Mouse (Mus musculus) G1E-ER4 (cell line): ENCODE data around the gene Gm45783. TPM values are rescaled to one million over a fixed set of nuclear protein-coding genes. Genes with fewer than 3 reads are reported as not detected.
"Not testable (repeated sequence)": the region's sequence is repeated elsewhere in the genome, so short reads cannot be mapped to it uniquely, and the experiment has no call there.

Experiments
- GATA1 ChIP-seq: IDR thresholded peaks from one replicate; pipeline ENCODE4 v1.8.0; 2012; ENCODE audit warnings: low read length, inconsistent platforms
- polyA plus RNA-seq: library from polyadenylated mRNA; stranded (reverse); fragments of >175 nt; gene quantifications from 2 replicates; pipeline ENCODE4 v1.2.3, GENCODE M21; 2012

The Gm45783 gene
- polyA plus RNA-seq: 0.33 and 0.61 TPM in 2 replicates

DNA sequence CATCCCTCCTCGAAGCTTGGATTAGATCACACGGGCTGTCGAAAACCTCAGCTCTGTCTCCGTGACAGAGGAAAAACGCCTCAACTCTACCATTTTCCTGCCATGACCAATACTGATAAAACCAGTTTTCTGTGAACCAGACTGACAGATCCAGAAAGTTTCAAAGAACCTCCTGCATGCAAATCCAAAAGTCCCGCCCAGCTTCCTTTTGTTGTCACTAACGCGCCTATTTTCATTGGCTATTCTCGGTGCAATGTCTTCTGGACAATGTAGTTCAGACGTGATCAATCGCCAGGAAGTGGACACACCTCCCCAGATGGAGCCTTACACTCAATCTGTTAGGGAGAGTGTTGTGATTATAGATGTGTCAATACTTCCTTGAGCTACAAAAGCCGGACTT, at the start of gene Gm45783:
Gm45783 (minus strand) TSS at position 143 of the 400 bp plus-strand sequence.
- not testable (repeated sequence) for TF ChIP-seq GATA1

DNA sequence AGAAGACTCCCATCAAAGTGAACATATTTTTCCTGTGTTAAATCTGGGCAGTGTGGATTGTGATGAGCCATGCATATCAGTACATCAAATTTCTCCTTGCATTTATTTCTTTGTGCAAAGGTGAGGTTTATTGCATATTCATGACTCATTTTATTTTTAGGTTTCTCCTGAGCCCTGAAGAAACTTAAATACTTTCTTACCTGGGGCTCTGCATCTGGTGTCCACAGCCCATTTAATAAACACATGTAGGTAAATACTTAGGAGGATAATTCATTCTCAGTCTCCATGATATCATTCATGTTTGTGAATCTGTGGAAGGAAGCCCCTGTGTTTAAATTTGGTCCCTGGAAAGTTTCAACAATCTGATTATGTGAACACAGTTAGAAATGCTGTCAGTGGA, 25.2 kb upstream of the Gm45783 start, which contains the start of gene Vmn2r31:
Vmn2r31 (minus strand) TSS at position 101 of the 400 bp plus-strand sequence.
- not testable (repeated sequence) for TF ChIP-seq GATA1

DNA sequence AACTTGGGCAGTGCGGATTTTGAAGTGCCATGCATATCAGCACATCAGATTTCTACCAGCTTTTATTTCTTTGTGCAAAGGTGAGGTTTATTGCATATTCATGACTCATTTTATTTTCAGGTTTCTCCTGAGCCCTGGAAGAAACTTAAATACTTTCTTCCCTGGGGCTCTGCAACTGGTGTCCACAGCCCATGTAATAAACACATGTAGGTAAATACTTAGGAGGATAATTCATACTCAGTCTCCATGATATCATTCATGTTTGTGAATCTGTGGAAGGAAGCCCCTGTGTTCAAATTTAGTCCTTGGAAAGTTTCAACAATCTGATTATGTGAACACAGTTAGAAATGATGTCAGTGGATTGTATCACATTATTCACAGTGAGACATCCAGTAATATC, 36.9 kb downstream of the Gm45783 start, which contains the start of gene Vmn2r30:
Vmn2r30 (minus strand) TSS at position 101 of the 400 bp plus-strand sequence.
- TF ChIP-seq GATA1: not testable (repeated sequence)

DNA sequence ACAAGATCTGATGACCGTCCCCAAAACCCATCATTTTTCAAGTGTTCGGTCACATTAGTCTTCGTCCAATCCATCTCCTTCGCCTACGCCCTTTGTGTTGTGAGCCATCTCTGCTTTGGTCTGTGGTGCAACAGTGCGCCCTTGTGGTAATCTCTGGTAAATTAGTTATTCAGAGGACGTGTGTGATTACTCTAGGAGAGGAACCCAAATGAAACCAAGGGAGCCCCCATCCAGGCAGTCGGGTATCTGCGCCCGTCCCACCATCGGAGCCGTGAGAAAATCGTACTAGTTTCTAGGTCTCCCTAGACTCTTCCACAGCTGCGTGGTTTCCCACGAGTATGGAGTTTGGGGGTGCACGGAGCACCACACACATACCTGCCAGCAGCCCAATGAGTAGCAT, 78.8 kb downstream of the Gm45783 start:
- no peak for TF ChIP-seq GATA1

Other genes starting within 250 kb of the Gm45783 start
- 0.08 and 0.25 TPM in 2 replicates for gene Zfp773, start 237.8 kb downstream of the Gm45783 start, polyA plus RNA-seq
- gene Zfp418, start 203.2 kb downstream of the Gm45783 start, polyA plus RNA-seq: 0.21 and 0.25 TPM in 2 replicates
- 0.13 and 0.25 TPM in 2 replicates for gene Zfp772, start 164.6 kb downstream of the Gm45783 start, polyA plus RNA-seq
- gene Vmn2r29, start 127.2 kb downstream of the Gm45783 start, polyA plus RNA-seq: not detected in 2 replicates
- gene Gm45844, start 96.3 kb downstream of the Gm45783 start, polyA plus RNA-seq: 0.17 and 0.21 TPM in 2 replicates
- 5.0 and 6.1 TPM in 2 replicates for gene Clcn4, start 73.7 kb downstream of the Gm45783 start, polyA plus RNA-seq
- gene Vmn2r30, start 37.0 kb downstream of the Gm45783 start, polyA plus RNA-seq: not detected in 2 replicates
- gene Vmn2r31, start 25.1 kb upstream of the Gm45783 start, polyA plus RNA-seq: not detected in 2 replicates
- not detected in 2 replicates for gene Vmn2r32, start 105.4 kb upstream of the Gm45783 start, polyA plus RNA-seq
- not detected in 2 replicates for gene Vmn2r33, start 192.2 kb upstream of the Gm45783 start, polyA plus RNA-seq